Mouse (Mus musculus): ENCODE results near the gene Acp5.

DNA sequence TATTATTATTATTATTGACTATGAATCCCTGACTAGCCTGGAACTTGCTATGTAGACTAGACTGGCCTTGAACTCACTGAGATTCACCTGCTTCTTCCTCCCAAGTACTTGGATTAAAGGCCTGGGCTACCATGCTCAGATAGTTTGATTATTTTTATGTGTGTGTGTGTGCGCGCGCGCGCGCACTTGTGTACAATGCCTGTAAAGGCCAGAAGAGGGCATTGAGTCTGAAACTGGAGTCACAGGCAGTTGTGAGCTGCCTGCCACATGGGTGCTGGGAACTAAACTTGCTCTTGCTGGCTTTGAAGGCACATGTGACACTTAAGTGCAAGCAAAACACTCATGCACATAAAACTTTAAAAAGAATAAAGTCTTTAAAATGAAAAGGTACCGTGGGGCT is 46.2 kb downstream of the Acp5 start:
- TF ChIP-seq GATA1 (IDR thresholded peaks at IDR 0.05; ENCODE audit: borderline replicate concordance, low read length) (no peak), FLI1 (IDR thresholded peaks at IDR 0.05; ENCODE audit: low read length) (no peak)
